Mouse (Mus musculus): ENCODE results near the gene Cypt4. TPM values are rescaled to one million over a fixed set of nuclear protein-coding genes. Genes with fewer than 3 reads are reported as not detected.

The Cypt4 gene
- not detected for polyA plus RNA-seq (2014; fragmentation: Illumina TruSeq; extraction: RNeasy Lipid Tissue Mini Kit (QIAGEN cat#74804); ENCODE audit: low replicate concordance)

DNA sequence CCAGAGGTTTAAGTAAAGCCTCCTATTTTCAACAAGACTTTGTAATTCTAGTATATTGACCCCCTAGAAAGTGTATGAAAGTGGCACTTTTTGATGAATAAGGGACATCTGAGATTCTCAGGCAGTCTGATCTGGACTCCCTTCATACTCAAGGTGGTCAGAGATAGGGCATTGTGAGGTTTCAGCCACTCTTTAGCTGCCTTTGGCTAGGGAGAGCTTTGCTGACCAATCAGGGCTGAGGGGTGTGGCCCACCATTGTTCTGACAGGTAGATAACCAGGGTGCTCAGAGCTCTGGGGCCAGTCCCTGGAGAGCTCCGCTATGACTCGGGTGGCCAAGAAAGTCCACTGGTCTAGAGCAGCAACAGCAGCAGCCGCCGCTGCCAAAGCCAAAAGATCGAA is at the start of gene Cypt4:
TSS of gene Cypt4 (plus strand) at position 301 of the 400 bp plus-strand sequence.

Other genes with a start within 250 kb of the Cypt4 start
- gene Dpy19l1, start 122.1 kb upstream of the Cypt4 start, polyA plus RNA-seq (2014; fragmentation: Illumina TruSeq; extraction: RNeasy Lipid Tissue Mini Kit (QIAGEN cat#74804); ENCODE audit: low replicate concordance), result 11.0 TPM
- gene Dpy19l2, start 71.1 kb downstream of the Cypt4 start, polyA plus RNA-seq (2014; fragmentation: Illumina TruSeq; extraction: RNeasy Lipid Tissue Mini Kit (QIAGEN cat#74804); ENCODE audit: low replicate concordance), result not detected
- not detected for gene Tbx20, start 149.1 kb downstream of the Cypt4 start, polyA plus RNA-seq (2014; fragmentation: Illumina TruSeq; extraction: RNeasy Lipid Tissue Mini Kit (QIAGEN cat#74804); ENCODE audit: low replicate concordance)